Mouse (Mus musculus) bone marrow macrophage, adult 2 months (primary cell): ENCODE data around the gene Rnf6.
"Not testable (repeated sequence)": the region's sequence is repeated elsewhere in the genome, so short reads cannot be mapped to it uniquely, and the experiment has no call there.

Source experiments
- CTCF ChIP-seq: IDR thresholded peaks from 2 replicates; pipeline ENCODE4 v1.5.1; 2012; ENCODE audit warnings: low read depth, mild to moderate bottlenecking, low read length, moderate library complexity
- POLR2A ChIP-seq: IDR thresholded peaks from 2 replicates; pipeline ENCODE4 v1.6.1; 2012; ENCODE audit warnings: mild to moderate bottlenecking, low read depth, low read length, borderline replicate concordance

DNA sequence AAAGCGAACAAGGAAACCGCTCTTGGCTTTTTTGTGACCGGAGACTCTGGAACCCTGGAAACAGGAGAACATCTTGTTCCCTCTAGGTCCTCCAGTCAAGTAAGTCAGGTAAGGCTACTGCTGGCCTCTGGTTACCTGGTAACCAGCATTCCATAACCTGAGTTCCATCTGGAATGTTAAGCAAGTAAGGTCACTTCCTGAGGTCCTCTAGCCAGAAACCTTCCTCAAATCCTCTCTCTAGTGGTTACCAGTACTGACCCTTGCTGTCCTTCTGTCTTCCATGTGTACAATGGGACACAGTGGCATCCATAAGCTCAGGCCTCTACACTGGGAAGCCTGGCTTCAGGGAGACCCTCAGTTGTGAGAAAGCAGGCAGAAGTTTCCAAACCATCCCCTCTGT is 60.9 kb downstream of the Rnf6 start, which contains the start of gene Gm5565:
- not testable (repeated sequence) for TF ChIP-seq CTCF, POLR2A
